Mouse (Mus musculus): ENCODE results near the gene Dgcr6.

DNA sequence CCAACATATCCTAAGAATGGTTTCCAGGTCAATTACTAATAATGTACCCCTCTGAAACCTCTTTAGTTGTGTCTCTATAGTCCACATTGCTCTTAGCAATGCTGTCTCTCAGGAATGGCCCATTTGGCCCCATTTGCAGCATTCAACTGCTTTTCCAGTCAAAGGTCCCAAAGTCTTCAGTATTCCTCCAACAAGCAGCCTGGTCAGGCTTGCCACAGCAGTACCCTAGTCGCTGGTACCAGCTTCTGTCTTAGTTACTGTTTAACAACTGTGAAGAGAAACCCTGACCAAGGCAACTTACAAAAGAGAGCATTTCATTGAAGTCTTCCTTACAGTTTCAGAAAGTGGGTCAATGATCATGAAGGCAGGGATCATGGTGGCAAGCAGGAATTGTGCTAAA lies 50.7 kb downstream of the Dgcr6 start:
- TF ChIP-seq CTCF (IDR thresholded peaks at IDR 0.05; ENCODE audit: low read depth) (no peak), EP300 (IDR thresholded peaks at IDR 0.05; ENCODE audit: low read depth) (no peak)

Measured in heart, postnatal 0 days (tissue).